Mouse (Mus musculus): ENCODE results near the gene Gm20828.
"Not testable (repeated sequence)": the region's sequence is repeated elsewhere in the genome, so short reads cannot be mapped to it uniquely, and the experiment has no call there.

Gene Gm20828

GRCm38 (mm10) chrY:11199274-11199673 lies at the start of gene Gm20828:
Gene Gm20828, minus strand, starts transcription at chrY:11199374.
- not testable (repeated sequence) for DNase-seq (ENCODE audit: low spot score)

Data from retina, embryonic 14.5 days (tissue).